Mouse (Mus musculus): ENCODE results near the gene Kctd17. TPM values are rescaled to one million over a fixed set of nuclear protein-coding genes. Genes with fewer than 3 reads are reported as not detected.

Gene Kctd17
- polyA plus RNA-seq, 1 experiment, result 114 TPM

DNA sequence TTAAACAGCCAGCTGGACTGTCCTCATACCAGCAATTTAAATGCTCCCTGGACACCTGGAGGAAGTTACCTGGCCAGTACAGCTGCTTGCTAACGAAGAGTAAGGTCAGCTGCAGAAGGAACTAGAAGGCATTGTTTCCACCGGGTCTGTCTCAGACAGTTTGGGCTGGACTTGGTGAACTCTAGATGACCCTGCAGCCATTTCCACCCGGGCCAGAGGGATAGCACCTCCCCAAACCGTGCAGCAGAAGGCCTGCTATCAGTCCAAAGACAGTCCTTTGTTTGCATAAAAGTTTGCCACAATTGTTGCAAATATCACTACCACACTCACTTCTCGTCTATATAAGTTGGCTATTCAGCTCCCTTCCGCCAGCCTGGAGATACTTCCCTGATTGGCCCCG is 43.5 kb downstream of the Kctd17 start:
- no peaks in the 10 kb centered on the region for H3K4me1 ChIP-seq (ENCODE audit: control insufficient read depth, insufficient read depth, low read length)
- TF ChIP-seq POLR2A (IDR thresholded peaks at IDR 0.05; ENCODE audit: borderline replicate concordance, extremely low read depth, low read depth, low read length) (no peak), CTCF (IDR thresholded peaks at IDR 0.05; ENCODE audit: insufficient read depth, low read length) (no peak)
- WGBS, result 33% methylated on average over 7 of the region's 7 CpGs
- DNase-seq, result no peak
- no peak overlapping the region for H3K4me3 ChIP-seq (replicated peaks; ENCODE audit: extremely low read depth, low read depth, low read length)

DNA sequence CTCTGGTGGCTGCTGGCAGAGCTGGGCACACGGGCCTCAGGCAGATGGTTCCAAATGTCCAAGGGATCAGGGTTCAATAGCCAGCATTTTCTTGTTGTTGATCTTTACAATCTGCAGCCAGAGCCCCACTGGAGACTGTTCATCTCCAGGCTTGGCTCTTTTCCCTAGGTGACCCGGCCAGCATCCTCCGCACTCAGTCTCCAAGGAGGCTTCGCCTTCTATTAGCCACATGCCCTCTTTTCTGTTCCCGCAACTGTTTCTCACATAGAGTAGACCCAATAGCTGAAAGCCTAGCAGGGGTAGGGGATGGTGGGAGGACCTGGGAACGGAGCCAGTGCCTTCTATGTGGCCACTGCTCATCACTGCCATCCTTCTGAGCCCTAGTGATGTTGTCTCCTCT is 45.1 kb downstream of the Kctd17 start:
- TF ChIP-seq CTCF (IDR thresholded peaks at IDR 0.05; ENCODE audit: insufficient read depth, low read length) (no peak), POLR2A (IDR thresholded peaks at IDR 0.05; ENCODE audit: borderline replicate concordance, extremely low read depth, low read depth, low read length) (no peak)
- DNase-seq, result no peak
- WGBS, result 74% methylated on average over 6 of the region's 6 CpGs
- Histone ChIP-seq H3K4me3 (replicated peaks; ENCODE audit: extremely low read depth, low read depth, low read length) (no peak overlapping the region), H3K4me1 (ENCODE audit: control insufficient read depth, insufficient read depth, low read length) (no peaks in the 10 kb centered on the region)

DNA sequence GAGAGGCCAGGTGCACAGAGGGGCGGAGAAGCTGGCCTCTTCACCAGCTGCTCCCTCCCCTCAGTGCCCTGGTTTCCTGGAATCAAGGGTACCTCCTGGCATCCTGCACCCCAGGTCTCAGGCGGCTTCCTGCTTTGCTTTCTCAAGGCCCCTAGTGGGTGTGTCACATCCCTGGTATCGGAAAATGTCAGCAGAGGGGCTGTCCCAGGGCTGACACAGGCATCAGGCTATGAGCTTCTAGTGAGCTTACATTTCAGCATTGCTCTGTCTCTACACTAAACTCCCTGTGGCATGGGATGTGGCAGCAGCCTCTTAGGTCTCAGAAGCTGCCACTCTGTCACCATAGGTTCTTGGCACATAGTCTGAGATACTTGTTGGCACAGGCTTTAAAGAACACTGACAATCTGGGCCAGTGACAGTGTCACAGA is 47.3 kb downstream of the Kctd17 start:
- no peak for DNase-seq
- TF ChIP-seq POLR2A (IDR thresholded peaks at IDR 0.05; ENCODE audit: borderline replicate concordance, extremely low read depth, low read depth, low read length), result no peak
- no peak for TF ChIP-seq CTCF (IDR thresholded peaks at IDR 0.05; ENCODE audit: insufficient read depth, low read length)
- Histone ChIP-seq H3K4me1 (ENCODE audit: control insufficient read depth, insufficient read depth, low read length) (no peaks in the 10 kb centered on the region), H3K4me3 (replicated peaks; ENCODE audit: extremely low read depth, low read depth, low read length) (no peak overlapping the region)
- 33% methylated on average over 3 of the region's 3 CpGs for WGBS

DNA sequence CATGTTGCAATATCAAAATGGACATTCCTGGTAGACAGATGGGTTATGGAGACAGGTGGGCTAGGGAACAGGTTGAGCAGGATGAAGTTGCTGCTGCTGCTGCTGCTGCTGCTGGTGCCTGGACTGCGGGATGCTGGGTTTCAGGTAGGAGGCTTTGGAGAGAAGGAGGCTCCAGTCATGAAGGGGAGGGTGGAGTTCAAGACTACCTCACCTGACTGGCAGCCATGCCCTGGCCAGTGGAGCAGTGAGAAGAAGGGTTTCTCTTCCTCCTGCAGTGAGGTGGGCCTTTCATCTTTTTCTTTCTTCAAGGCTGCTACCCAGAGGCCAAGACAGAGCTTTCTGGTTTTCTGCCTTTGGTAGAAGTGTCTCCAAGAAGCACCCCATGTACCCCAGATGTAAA is 48.5 kb downstream of the Kctd17 start:
- H3K4me3 ChIP-seq (replicated peaks; ENCODE audit: extremely low read depth, low read depth, low read length), result no peak overlapping the region
- no peaks in the 10 kb centered on the region for H3K4me1 ChIP-seq (ENCODE audit: control insufficient read depth, insufficient read depth, low read length)
- 76% methylated on average over 1 of the region's 1 CpGs for WGBS
- TF ChIP-seq POLR2A (IDR thresholded peaks at IDR 0.05; ENCODE audit: borderline replicate concordance, extremely low read depth, low read depth, low read length) (no peak), CTCF (IDR thresholded peaks at IDR 0.05; ENCODE audit: insufficient read depth, low read length) (no peak)
- no peak for DNase-seq

DNA sequence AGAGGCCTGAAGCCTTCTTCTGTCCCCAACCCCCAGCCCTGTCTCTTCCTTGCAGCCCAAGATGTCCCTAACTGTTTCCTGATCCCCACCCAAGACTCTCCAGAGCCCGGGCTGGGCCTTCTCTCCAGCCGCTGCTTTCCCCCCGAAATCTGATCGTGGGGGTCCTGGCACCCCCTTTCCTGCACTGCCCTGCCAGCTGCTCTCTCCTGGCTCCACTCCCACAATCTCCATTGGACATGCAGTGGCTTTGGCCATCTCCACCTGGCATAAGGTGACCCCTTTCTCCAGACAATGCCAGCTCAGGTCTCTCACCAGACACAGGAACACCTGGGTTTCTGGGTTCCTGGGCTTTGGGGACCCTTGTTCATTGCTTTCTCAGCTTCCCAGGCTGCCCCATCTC is 49.7 kb downstream of the Kctd17 start:
- no peak for TF ChIP-seq CTCF (IDR thresholded peaks at IDR 0.05; ENCODE audit: insufficient read depth, low read length)
- no peak for TF ChIP-seq POLR2A (IDR thresholded peaks at IDR 0.05; ENCODE audit: borderline replicate concordance, extremely low read depth, low read depth, low read length)
- H3K4me3 ChIP-seq (replicated peaks; ENCODE audit: extremely low read depth, low read depth, low read length), result no peak overlapping the region
- no peak for DNase-seq
- 87% methylated on average over 4 of the region's 4 CpGs for WGBS
- no peaks in the 10 kb centered on the region for H3K4me1 ChIP-seq (ENCODE audit: control insufficient read depth, insufficient read depth, low read length)

DNA sequence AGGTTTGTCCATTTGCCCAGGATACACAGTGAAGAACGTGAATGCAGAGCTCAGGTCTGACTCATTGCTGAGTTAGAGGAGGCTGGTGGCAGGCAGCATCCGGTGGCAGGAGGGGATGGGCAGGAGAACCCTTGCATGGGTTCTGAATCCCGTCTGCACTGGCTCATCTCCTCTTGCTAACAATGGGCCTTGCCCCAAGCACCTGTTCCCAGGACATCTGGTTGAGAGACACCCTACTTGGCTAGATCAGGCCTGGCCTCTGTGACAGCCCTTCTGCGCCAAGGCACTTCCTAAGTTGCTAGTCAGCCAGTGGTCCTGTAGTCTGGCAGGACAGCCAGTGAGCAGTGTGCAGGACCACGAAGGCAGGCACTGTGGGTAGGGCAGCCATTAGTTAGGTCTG is 51.1 kb downstream of the Kctd17 start:
- no peak for DNase-seq
- no peak for TF ChIP-seq POLR2A (IDR thresholded peaks at IDR 0.05; ENCODE audit: borderline replicate concordance, extremely low read depth, low read depth, low read length)
- no peak for TF ChIP-seq CTCF (IDR thresholded peaks at IDR 0.05; ENCODE audit: insufficient read depth, low read length)
- H3K4me1 ChIP-seq (ENCODE audit: control insufficient read depth, insufficient read depth, low read length), result no peaks in the 10 kb centered on the region
- WGBS, result 73% methylated on average over 5 of the region's 5 CpGs
- H3K4me3 ChIP-seq (replicated peaks; ENCODE audit: extremely low read depth, low read depth, low read length), result no peak overlapping the region

DNA sequence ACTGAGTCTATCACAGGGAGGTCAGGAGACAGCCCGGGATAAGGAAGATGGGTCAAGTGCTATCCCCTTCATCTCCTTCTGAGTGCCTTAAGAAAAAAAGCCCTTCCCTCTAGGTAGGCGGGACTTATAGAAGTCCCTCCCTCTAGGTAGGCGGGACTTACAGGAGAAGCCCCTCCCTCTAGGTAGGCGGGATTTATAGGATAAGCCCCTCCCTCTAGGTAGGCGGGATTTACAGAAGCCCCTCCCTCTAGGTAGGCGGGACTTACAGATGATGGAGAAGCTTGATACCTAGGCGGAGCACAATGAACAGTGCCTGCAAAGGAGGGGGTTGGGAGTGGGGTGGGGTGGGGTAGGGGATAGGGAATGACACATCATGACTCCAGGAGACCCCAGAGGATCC is 51.7 kb downstream of the Kctd17 start:
- 72% methylated on average over 7 of the region's 7 CpGs for WGBS
- no peak for DNase-seq
- no peak for TF ChIP-seq CTCF (IDR thresholded peaks at IDR 0.05; ENCODE audit: insufficient read depth, low read length)
- TF ChIP-seq POLR2A (IDR thresholded peaks at IDR 0.05; ENCODE audit: borderline replicate concordance, extremely low read depth, low read depth, low read length), result no peak
- H3K4me1 ChIP-seq (ENCODE audit: control insufficient read depth, insufficient read depth, low read length), result no peaks in the 10 kb centered on the region
- H3K4me3 ChIP-seq (replicated peaks; ENCODE audit: extremely low read depth, low read depth, low read length), result no peak overlapping the region

DNA sequence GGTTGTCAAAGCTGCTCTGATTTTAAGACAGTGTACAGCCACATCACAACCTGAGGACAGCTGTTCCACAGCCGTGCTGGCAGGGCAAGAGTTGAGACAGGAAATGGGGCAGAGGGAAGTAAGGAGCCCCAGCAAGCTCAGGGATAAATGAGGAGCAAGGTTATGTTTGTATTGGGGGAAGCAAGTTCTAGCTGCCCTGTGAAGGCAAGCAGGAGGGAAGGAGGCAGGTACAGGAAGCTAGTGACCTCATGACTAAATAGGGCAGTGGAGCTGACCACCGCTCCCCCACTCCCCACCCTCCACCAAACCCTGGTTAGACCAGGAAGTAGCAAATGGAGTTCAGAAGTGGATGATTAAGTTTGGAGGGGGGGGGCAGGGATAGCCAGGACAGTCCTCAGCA is 52.6 kb downstream of the Kctd17 start:
- Histone ChIP-seq H3K4me1 (ENCODE audit: control insufficient read depth, insufficient read depth, low read length) (no peaks in the 10 kb centered on the region), H3K4me3 (replicated peaks; ENCODE audit: extremely low read depth, low read depth, low read length) (no peak overlapping the region)
- no peak for DNase-seq
- WGBS, result 27% methylated on average over 2 of the region's 2 CpGs
- TF ChIP-seq POLR2A (IDR thresholded peaks at IDR 0.05; ENCODE audit: borderline replicate concordance, extremely low read depth, low read depth, low read length), result no peak
- no peak for TF ChIP-seq CTCF (IDR thresholded peaks at IDR 0.05; ENCODE audit: insufficient read depth, low read length)

DNA sequence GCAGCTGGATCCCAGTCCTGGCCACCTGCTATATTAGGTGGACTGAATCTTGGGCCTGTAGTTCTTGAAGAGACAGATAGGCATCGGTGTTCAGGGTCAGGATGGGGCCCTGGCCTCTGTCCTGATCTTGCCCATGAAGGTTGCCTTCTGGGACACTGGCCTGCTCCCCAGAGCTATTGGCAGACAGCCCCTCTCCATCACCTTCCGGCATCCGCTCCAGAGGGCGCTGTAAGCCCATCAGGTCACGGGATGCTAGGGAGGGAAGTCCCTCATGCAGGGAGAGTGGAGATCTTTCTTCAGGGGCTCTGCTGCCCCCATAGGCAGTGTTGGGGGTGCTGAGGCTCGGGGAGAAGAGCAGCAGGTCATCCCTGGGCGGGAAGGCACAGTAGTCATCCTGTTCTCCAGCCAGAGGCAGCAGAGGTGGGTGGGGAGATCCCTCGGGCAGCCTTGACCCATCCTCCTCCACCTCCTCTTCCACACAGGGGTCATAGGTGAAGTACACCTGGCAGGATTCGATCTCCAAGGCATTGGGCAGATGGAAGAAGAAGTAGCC is 53.2 kb downstream of the Kctd17 start:
- WGBS, result 44% methylated on average over 9 of the region's 9 CpGs
- Histone ChIP-seq H3K4me1 (ENCODE audit: control insufficient read depth, insufficient read depth, low read length) (no peaks in the 10 kb centered on the region), H3K4me3 (replicated peaks; ENCODE audit: extremely low read depth, low read depth, low read length) (no peak overlapping the region)
- TF ChIP-seq POLR2A (IDR thresholded peaks at IDR 0.05; ENCODE audit: borderline replicate concordance, extremely low read depth, low read depth, low read length) (no peak), CTCF (IDR thresholded peaks at IDR 0.05; ENCODE audit: insufficient read depth, low read length) (no peak)
- DNase-seq, result no peak

DNA sequence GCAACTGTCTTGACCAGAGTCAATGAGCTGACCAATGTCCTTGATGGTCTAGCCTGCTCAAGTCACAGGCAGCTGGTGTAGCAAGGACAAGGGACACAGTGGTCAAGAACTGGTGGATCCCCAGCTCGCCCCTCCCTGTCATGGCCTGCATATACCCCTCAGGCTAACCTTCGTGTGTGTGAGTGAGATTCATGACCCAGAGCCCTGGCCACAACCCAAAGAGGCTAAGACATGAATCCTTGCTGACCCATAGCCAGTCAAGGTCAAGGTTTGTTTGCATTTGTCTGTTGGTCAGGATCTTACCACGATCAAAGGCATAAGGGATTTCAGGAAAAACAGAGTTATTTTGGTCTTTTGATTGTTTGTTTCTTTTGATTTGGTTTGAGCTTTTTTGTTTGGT is 54.2 kb downstream of the Kctd17 start:
- no peaks in the 10 kb centered on the region for H3K4me1 ChIP-seq (ENCODE audit: control insufficient read depth, insufficient read depth, low read length)
- TF ChIP-seq CTCF (IDR thresholded peaks at IDR 0.05; ENCODE audit: insufficient read depth, low read length) (no peak), POLR2A (IDR thresholded peaks at IDR 0.05; ENCODE audit: borderline replicate concordance, extremely low read depth, low read depth, low read length) (no peak)
- DNase-seq, result no peak
- WGBS, result 56% methylated on average over 3 of the region's 3 CpGs
- no peak overlapping the region for H3K4me3 ChIP-seq (replicated peaks; ENCODE audit: extremely low read depth, low read depth, low read length)

All from lung, adult 2 months (tissue).